Mouse (Mus musculus) v-Abl transformed pro-B cells (cell line): ENCODE measurements around the gene Cyp2ab1.
"Not testable (repeated sequence)": the region's sequence is repeated elsewhere in the genome, so short reads cannot be mapped to it uniquely, and the experiment has no call there.

ENCODE experiments used
- in situ Hi-C, 2 experiments: fragments of 400-800 bp; cut with MboI; formaldehyde crosslinking; loops; one replicate each; pipeline ENCODE4 v1.15.1; 2025; ENCODE audit not compliant: unreplicated experiment in 2 of 2

Cyp2ab1 gene

GRCm38 (mm10) chr16:20325286-20325685 lies at the start of gene Cyp2ab1:
Gene Cyp2ab1 (minus strand): TSS chr16:20325404.
- in situ Hi-C loops = no loop called here

- in situ Hi-C loops = no loop called here
Measured at GRCm38 (mm10) chr16:20371731-20372130, 46.5 kb upstream of the Cyp2ab1 start.

GRCm38 (mm10) chr16:20368221-20368620 lies 43.0 kb upstream of the Cyp2ab1 start:
- in situ Hi-C loops = no loop called here

GRCm38 (mm10) chr16:20362121-20362520 lies 36.9 kb upstream of the Cyp2ab1 start:
- in situ Hi-C loops = no loop called here

- in situ Hi-C loops = not testable (repeated sequence)
Measured at GRCm38 (mm10) chr16:20361496-20361895, 36.3 kb upstream of the Cyp2ab1 start.

- in situ Hi-C loops = no loop called here
Measured at GRCm38 (mm10) chr16:20359643-20360295, 34.6 kb upstream of the Cyp2ab1 start.

- in situ Hi-C loops = no loop called here
Measured at GRCm38 (mm10) chr16:20357837-20358236, 32.6 kb upstream of the Cyp2ab1 start.

GRCm38 (mm10) chr16:20354762-20355161 lies 29.6 kb upstream of the Cyp2ab1 start:
- in situ Hi-C loops = no loop called here

- in situ Hi-C loops = no loop called here
Measured at GRCm38 (mm10) chr16:20354011-20354410, 28.8 kb upstream of the Cyp2ab1 start.

GRCm38 (mm10) chr16:20345464-20345863 lies 20.3 kb upstream of the Cyp2ab1 start:
- in situ Hi-C loops = no loop called here

- in situ Hi-C loops = no loop called here
Measured at GRCm38 (mm10) chr16:20338616-20339015, 13.4 kb upstream of the Cyp2ab1 start.

GRCm38 (mm10) chr16:20334918-20335317 lies 9.7 kb upstream of the Cyp2ab1 start:
- in situ Hi-C loops = no loop called here

GRCm38 (mm10) chr16:20328306-20328705 lies 3.1 kb upstream of the Cyp2ab1 start:
- in situ Hi-C loops = no loop called here

GRCm38 (mm10) chr16:20323907-20324306 lies 1.3 kb downstream of the Cyp2ab1 start:
- in situ Hi-C loops = no loop called here

- in situ Hi-C loops = no loop called here
Measured at GRCm38 (mm10) chr16:20322274-20322673, 2.9 kb downstream of the Cyp2ab1 start.

GRCm38 (mm10) chr16:20316770-20317169 lies 8.4 kb downstream of the Cyp2ab1 start:
- in situ Hi-C loops = no loop called here

- in situ Hi-C loops = no loop called here
Measured at GRCm38 (mm10) chr16:20315266-20315665, 9.9 kb downstream of the Cyp2ab1 start.

GRCm38 (mm10) chr16:20312272-20312671 lies 12.9 kb downstream of the Cyp2ab1 start:
- in situ Hi-C loops = no loop called here

GRCm38 (mm10) chr16:20301770-20302649 lies 23.2 kb downstream of the Cyp2ab1 start, which contains the start of gene Parl:
Gene Parl (minus strand): TSS chr16:20302387.
- in situ Hi-C loops = loop anchor here (5.0 to 10.0 kb wide), 3 partner anchors 575 to 637 kb away; no protein-coding TSS in a partner anchor

- in situ Hi-C loops = loop anchor here (5.0 to 10.0 kb wide), 3 partner anchors 573 to 635 kb away; no protein-coding TSS in a partner anchor
Measured at GRCm38 (mm10) chr16:20300076-20300475, 25.1 kb downstream of the Cyp2ab1 start.

- in situ Hi-C loops = loop anchor here in 1 of 2 experiments (10.0 kb wide), 1 partner anchor 155 kb away; no protein-coding TSS in a partner anchor
Measured at GRCm38 (mm10) chr16:20280238-20280637, 45.0 kb downstream of the Cyp2ab1 start.
